Mouse (Mus musculus) A20 (cell line): Measurements from ENCODE around the gene Ifna14.
A peak's percentile ranks its signal among the peaks of the same experiment; 100 is the strongest.
"Not testable (repeated sequence)": the region's sequence is repeated elsewhere in the genome, so short reads cannot be mapped to it uniquely, and the experiment has no call there.

Experiments used
- DNase-seq: peaks from one replicate; pipeline ENCODE4 v3.0.0-alpha.2; 2011; ENCODE audit warnings: low read depth, low spot score

Gene Ifna14

GRCm38 (mm10) chr4:88571698-88572097, at the start of gene Ifna14:
Ifna14 (minus strand) TSS chr4:88571798.
- no peak for DNase-seq

GRCm38 (mm10) chr4:88603276-88603675, 31.7 kb upstream of the Ifna14 start, which contains the start of gene Ifna12:
Ifna12 (minus strand) TSS chr4:88603376.
- DNase-seq, result no peak

GRCm38 (mm10) chr4:88592285-88592684, 20.7 kb upstream of the Ifna14 start, which contains the start of gene Ifna9:
Ifna9 (minus strand) TSS chr4:88592385.
- no peak for DNase-seq

- no peak for DNase-seq
These were observed 9.8 kb downstream of the Ifna14 start for GRCm38 (mm10) chr4:88561791-88562190.

- not testable (repeated sequence) for DNase-seq
These were observed 13.5 kb downstream of the Ifna14 start, which contains the start of gene Ifna15 for GRCm38 (mm10) chr4:88558145-88558544. Ifna15 (minus strand) TSS chr4:88558245.

GRCm38 (mm10) chr4:88550161-88550945, 21.2 kb downstream of the Ifna14 start:
- DNase-seq, result peak; percentile 92

GRCm38 (mm10) chr4:88547986-88548385, 23.6 kb downstream of the Ifna14 start:
- DNase-seq, result no peak

GRCm38 (mm10) chr4:88543649-88544234, 27.9 kb downstream of the Ifna14 start:
- DNase-seq, result peak; percentile 74

- DNase-seq, result peak; percentile 40
These were observed 34.3 kb downstream of the Ifna14 start for GRCm38 (mm10) chr4:88537328-88537727.

- no peak for DNase-seq
These were observed 35.0 kb downstream of the Ifna14 start for GRCm38 (mm10) chr4:88536640-88537039.

GRCm38 (mm10) chr4:88535742-88536141, 35.9 kb downstream of the Ifna14 start:
- no peak for DNase-seq

GRCm38 (mm10) chr4:88534903-88535302, 36.7 kb downstream of the Ifna14 start:
- DNase-seq, result no peak

- no peak for DNase-seq
These were observed 38.1 kb downstream of the Ifna14 start for GRCm38 (mm10) chr4:88533499-88533898.

GRCm38 (mm10) chr4:88530892-88531291, 40.7 kb downstream of the Ifna14 start:
- no peak for DNase-seq

- DNase-seq, result no peak
These were observed 41.3 kb downstream of the Ifna14 start for GRCm38 (mm10) chr4:88530271-88530670.

GRCm38 (mm10) chr4:88526379-88527049, 45.1 kb downstream of the Ifna14 start:
- DNase-seq, result no peak

- no peak for DNase-seq
These were observed 46.2 kb downstream of the Ifna14 start for GRCm38 (mm10) chr4:88525393-88525792.

GRCm38 (mm10) chr4:88523241-88523640, 48.4 kb downstream of the Ifna14 start:
- peak; percentile 24 for DNase-seq

- no peak for DNase-seq
These were observed 48.9 kb downstream of the Ifna14 start, which contains the start of gene Ifnb1 for GRCm38 (mm10) chr4:88522674-88523073. Ifnb1 (minus strand) TSS chr4:88522774.
